Mouse (Mus musculus) heart, adult 8-10 months (tissue): ENCODE results near the gene Olfr820. TPM values are rescaled to one million over a fixed set of nuclear protein-coding genes. Genes with fewer than 3 reads are reported as not detected.
"Not testable (repeated sequence)": the region's sequence is repeated elsewhere in the genome, so short reads cannot be mapped to it uniquely, and the experiment has no call there.

Experiments used
- DNase-seq: peaks from one replicate; pipeline ENCODE4 v3.0.0; 2022; ENCODE audit warnings: low spot score
- total RNA-seq, 4 experiments: library from RNA; stranded (reverse); gene quantifications; 2 replicates each; pipeline ENCODE4 v1.2.4; 2022

Olfr820 gene
- total RNA-seq = not detected

DNA sequence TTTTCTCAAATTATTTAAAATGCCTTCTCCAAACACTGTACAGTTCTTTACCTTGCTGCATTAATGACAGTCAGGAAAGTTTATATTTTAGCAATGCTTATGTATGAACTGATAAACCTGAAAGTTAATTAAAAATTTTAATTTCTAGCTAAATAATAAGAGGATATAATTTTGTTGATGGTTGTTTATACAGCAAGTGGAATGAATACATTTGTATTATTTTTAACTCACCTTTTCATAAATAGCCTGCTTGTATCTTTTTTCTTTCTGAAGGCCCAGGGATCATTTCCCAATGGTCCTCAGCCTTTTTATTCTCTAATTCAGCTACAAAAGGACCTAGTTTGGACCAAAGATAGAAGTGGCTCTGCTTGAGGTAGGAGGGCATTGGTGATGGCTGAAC is at the start of gene Olfr820:
Gene Olfr820, plus strand, starts transcription at position 301 of the 400 bp plus-strand sequence.
- DNase-seq = no peak

DNA sequence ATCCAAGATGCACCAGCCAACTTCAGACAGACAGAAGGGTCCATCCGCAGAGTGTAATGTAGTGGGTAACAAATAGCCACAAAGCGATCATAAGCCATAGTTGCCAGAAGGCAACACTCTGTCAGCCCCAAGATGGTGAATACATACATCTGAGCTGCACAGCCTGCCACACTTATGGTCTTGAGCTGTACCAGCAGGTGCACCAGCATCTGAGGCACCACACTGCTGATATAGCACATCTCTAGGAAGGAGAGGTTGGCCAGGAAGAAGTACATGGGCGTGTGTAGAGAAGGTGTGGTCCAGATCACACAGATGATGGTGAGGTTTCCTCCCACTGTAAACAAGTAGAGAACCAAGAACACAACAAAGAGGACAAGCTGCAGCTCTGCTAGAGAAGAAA is 46.2 kb upstream of the Olfr820 start:
- DNase-seq = not testable (repeated sequence)

DNA sequence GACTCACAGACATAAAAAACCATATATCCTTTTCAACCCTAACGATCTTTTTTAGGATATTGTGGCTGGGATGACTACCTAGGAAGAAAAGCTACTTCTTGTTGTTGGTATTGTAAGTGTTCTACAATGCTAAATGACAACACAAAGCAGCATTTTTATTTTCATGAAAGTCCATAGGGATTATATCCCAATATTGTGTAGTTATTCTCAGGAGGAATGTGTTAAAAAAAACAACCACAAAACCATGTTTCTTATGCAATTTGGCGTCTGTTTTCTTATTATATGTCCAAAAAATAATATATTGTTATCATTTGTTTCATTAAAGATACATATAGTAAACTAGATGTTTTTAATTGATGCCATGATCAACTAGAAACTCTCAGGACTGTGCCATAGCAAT is 45.3 kb upstream of the Olfr820 start, which contains the start of gene Olfr819:
Gene Olfr819, minus strand, starts transcription at position 101 of the 400 bp plus-strand sequence.
- DNase-seq = not testable (repeated sequence)

- not testable (repeated sequence) for DNase-seq
Measured at GRCm38 (mm10) chr10:129972994-129973393, 39.4 kb upstream of the Olfr820 start.

- DNase-seq = not testable (repeated sequence)
Measured at GRCm38 (mm10) chr10:129976040-129976439, 36.4 kb upstream of the Olfr820 start, which contains the start of gene Olfr247. Gene Olfr247 (minus strand): TSS chr10:129976140.

DNA sequence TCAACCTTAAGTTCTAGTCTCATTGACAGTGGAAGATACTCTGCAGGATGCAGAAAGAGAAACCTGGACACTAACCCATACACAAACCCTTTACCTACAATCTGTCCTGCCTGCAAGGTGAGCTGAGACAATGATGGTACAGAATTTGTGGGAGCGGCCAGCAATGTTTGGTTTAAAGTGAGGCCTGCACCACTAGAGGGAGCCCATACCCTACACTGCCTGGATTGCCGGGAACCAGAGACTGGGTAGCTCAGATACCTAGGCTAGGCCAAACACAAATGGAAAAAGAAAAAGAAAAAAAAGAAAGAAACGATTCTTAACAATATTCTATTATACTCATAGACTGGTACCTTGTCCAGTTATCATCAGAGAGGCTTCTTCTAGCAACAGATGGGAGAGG is 30.6 kb upstream of the Olfr820 start:
- not testable (repeated sequence) for DNase-seq

DNA sequence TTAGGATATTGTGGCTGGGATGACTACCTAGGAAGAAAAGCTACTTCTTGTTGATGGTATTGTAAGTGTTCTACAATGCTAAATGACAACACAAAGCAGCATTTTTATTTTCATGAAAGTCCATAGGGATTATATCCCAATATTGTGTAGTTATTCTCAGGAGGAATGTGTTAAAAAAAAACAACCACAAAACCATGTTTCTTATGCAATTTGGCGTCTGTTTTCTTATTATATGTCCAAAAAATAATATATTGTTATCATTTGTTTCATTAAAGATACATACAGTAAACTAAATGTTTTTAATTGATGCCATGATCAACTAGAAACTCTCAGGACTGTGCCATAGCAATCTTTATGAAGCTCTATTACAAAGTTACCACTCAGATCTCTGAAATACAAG is 27.5 kb upstream of the Olfr820 start, which contains the start of gene Gm10310:
Gene Gm10310, minus strand, starts transcription at position 101 of the 400 bp plus-strand sequence.
- DNase-seq = not testable (repeated sequence)

- not testable (repeated sequence) for DNase-seq
Measured at GRCm38 (mm10) chr10:130004104-130004503, 8.3 kb upstream of the Olfr820 start.

- not testable (repeated sequence) for DNase-seq
Measured at GRCm38 (mm10) chr10:130005366-130005765, 7.1 kb upstream of the Olfr820 start.

DNA sequence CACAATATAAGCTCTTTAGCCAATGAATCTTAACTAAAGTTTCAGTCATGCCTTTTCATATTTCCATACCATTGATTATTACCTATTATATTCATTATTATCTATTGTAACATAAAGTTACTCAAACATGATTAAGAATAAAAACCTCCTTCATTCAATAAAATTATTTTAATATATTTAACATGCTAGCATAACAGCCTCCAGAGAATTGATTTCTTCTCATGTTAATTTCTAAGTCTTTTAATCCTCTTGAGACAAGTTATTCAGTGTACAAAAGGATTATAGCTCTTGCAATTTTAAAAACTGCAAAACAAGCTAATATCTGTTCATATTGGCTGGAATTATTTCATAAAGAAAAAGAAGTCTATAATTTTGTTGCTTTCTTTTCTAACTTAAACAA is 17.6 kb downstream of the Olfr820 start, which contains the start of gene Olfr821:
Gene Olfr821, plus strand, starts transcription at position 301 of the 400 bp plus-strand sequence.
- DNase-seq = no peak

DNA sequence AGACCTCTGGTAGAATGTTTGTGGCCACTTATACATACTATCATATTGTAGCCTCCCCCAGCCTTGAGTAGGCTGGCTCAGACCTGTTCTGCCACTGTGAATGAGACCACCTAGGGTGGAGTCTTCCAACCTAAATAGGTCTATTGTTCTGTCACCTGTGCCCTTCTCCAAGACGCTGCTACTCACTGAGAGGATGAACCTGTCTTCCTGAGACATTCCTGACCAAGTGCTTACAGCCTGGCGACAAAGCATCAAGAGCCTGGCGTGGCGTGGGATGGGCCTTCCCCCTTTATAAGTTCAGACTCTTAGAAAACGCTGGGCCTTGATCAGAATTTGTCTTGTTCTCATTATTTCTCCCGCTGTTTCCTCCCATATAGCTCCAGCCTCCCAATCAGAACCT is 24.7 kb downstream of the Olfr820 start:
- no peak for DNase-seq

Other genes with a start within 250 kb of the Olfr820 start
- not detected for gene Olfr808, start 247.1 kb upstream of the Olfr820 start, total RNA-seq
- gene Olfr809, start 238.0 kb upstream of the Olfr820 start, total RNA-seq = not detected
- not detected for gene Olfr810, start 217.7 kb upstream of the Olfr820 start, total RNA-seq
- gene Olfr811, start 208.2 kb upstream of the Olfr820 start, total RNA-seq = not detected
- not detected for gene Olfr812, start 166.5 kb upstream of the Olfr820 start, total RNA-seq
- gene Olfr813, start 157.3 kb upstream of the Olfr820 start, total RNA-seq = not detected
- not detected for gene Olfr814, start 132.8 kb upstream of the Olfr820 start, total RNA-seq
- gene Olfr815, start 106.8 kb upstream of the Olfr820 start, total RNA-seq = not detected
- gene Olfr816, start 97.0 kb upstream of the Olfr820 start, total RNA-seq = not detected
- gene Olfr818, start 63.5 kb upstream of the Olfr820 start, total RNA-seq = not detected
- not detected for gene Olfr819, start 45.4 kb upstream of the Olfr820 start, total RNA-seq
- gene Olfr247, start 36.5 kb upstream of the Olfr820 start, total RNA-seq = not detected
- gene Gm10310, start 27.6 kb upstream of the Olfr820 start, total RNA-seq = not detected
- gene Olfr821, start 17.7 kb downstream of the Olfr820 start, total RNA-seq = not detected
- gene Olfr822, start 58.6 kb downstream of the Olfr820 start, total RNA-seq = not detected
- gene Olfr823, start 102.8 kb downstream of the Olfr820 start, total RNA-seq = not detected
- not detected for gene Olfr824, start 117.4 kb downstream of the Olfr820 start, total RNA-seq
- gene Olfr825, start 154.1 kb downstream of the Olfr820 start, total RNA-seq = not detected
- gene Olfr826, start 171.6 kb downstream of the Olfr820 start, total RNA-seq = not detected
- gene Olfr827, start 201.8 kb downstream of the Olfr820 start, total RNA-seq = not detected